Mouse (Mus musculus) heart, postnatal 36 days (tissue): ENCODE data around the gene Trpv4. TPM values are rescaled to one million over a fixed set of nuclear protein-coding genes. Genes with fewer than 3 reads are reported as not detected.

Experiments used
- DNase-seq, 2 experiments: peaks; one replicate each; pipeline ENCODE4 v3.0.0; 2021 to 2022
- intact Hi-C: fragments of 180-260 bp; cut with DNase I; formaldehyde crosslinking; loops from one replicate; pipeline ENCODE4 v1.15.1; 2025
- total RNA-seq, 2 experiments: library from RNA; stranded (reverse); gene quantifications; 2 replicates each; pipeline ENCODE4 v1.2.3; 2021

The Trpv4 gene
- total RNA-seq, 2 experiments from 2014 or later = 2.6 to 7.0 TPM

DNA sequence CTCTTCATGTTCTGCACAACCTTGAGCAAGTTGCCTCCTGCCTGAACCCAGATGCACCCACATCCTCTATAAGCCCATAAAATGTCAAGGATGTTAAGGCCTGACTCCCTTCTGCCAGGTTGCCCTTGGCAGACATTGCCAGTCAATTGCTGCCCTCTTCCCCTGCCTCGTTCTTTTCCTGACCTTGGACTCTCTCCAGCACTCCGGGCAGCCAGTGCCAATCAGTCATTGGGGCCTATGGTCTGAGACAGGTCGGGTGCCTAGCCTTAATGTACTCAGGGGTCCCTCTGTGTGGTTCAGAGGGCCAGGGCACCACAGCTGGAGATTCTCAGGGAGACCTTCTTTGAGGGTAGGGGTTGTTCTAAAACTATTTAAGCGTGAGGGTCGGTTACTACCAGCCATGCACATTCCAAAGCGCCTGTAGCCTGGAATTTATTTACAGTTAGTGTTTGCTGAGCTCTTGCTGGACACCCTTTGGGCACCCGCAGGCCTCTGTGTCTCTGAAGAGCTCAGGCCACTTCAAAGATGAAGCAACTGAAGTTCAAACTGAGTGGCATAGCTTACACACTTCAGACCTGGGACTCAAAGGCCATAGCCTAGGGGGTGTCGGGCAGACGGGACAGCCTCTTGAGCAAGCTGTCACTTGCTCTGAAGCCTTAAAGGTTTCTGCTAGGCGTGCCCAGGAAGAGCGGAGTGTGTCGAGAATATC, 84.1 kb downstream of the Trpv4 start:
- no peak for DNase-seq
- intact Hi-C loops = no loop called here

- DNase-seq = no peak
- intact Hi-C loops = no loop called here
These were observed 85.2 kb downstream of the Trpv4 start for GRCm38 (mm10) chr5:114572997-114573396.

Other genes starting within 250 kb of the Trpv4 start
- gene Mmab, start 214.4 kb downstream of the Trpv4 start, total RNA-seq = 10 to 100 TPM; 16.2 to 18.3 TPM
- 10 to 100 TPM in 1 of 2 experiments, 1 to 10 TPM in 1; 9.3 to 12.2 TPM for gene Mvk, start 214.2 kb downstream of the Trpv4 start, total RNA-seq
- gene Fam222a, start 90.4 kb downstream of the Trpv4 start, total RNA-seq = 1 to 10 TPM; 1.6 to 1.9 TPM
- gene Gltp, start 32.6 kb upstream of the Trpv4 start, total RNA-seq = 10 to 100 TPM; 16.0 to 17.2 TPM
- 1 to 10 TPM; 3.7 to 5.4 TPM for gene Tchp, start 49.3 kb upstream of the Trpv4 start, total RNA-seq
- gene Ankrd13a, start 116.3 kb upstream of the Trpv4 start, total RNA-seq = 10 to 100 TPM; 30.9 to 42.3 TPM
- gene Git2, start 117.1 kb upstream of the Trpv4 start, total RNA-seq = 10 to 100 TPM; 28.7 to 32.0 TPM
- gene 1500011B03Rik, start 165.0 kb upstream of the Trpv4 start, total RNA-seq = 1 to 10 TPM; 5.2 to 5.9 TPM
- not detected for gene 4930519G04Rik, start 195.2 kb upstream of the Trpv4 start, total RNA-seq
- gene Gm9936, start 200.3 kb upstream of the Trpv4 start, total RNA-seq = not detected
- 10 to 100 TPM in 1 of 2 experiments, 1 to 10 TPM in 1; 6.8 to 10.9 TPM for gene Oasl2, start 238.5 kb upstream of the Trpv4 start, total RNA-seq